ENCODE assay signal across 14 mouse cellular contexts in genomic region chr9:10645045-10645830, GRCm38 (mm10).
DNase-seq lines count a peak whose midpoint lies in the region; ATAC-seq and TF ChIP-seq lines count a peak whose summit lies in the region.
"Had no signal": no experiment of that assay in that cellular context is flagged by ENCODE, and none has a peak within 500 bp of the region (broad histone marks: within the 10 kb centered on the region; RNA-seq: fewer than 3 reads in every experiment).

No protein-coding gene starts in this region.

- TF ChIP-seq EP300 in heart, adult 2 months (IDR thresholded peaks at IDR 0.05; ENCODE audit: insufficient read depth, low read depth, low read length): no peak

- no peak overlapping the region for H3K4me2 ChIP-seq in forebrain, embryonic 13.5 days
- H3K4me2 ChIP-seq in forebrain, embryonic 15.5 days (replicated peaks): no peak overlapping the region
- H3K4me2 ChIP-seq in midbrain, embryonic 14.5 days (ENCODE audit: low read length): no peak overlapping the region
- no peak overlapping the region for H3K4me2 ChIP-seq in midbrain, embryonic 13.5 days (replicated peaks)
- H3K4me2 ChIP-seq: hindbrain, embryonic 13.5 days; liver, embryonic 15.5 days; stomach, embryonic 15.5 days had no signal

- no peak overlapping the region for H3K27ac ChIP-seq in forebrain, embryonic 13.5 days
- no peak overlapping the region for H3K27ac ChIP-seq in forebrain, embryonic 15.5 days (replicated peaks)
- no peak overlapping the region for H3K27ac ChIP-seq in midbrain, embryonic 14.5 days (replicated peaks; ENCODE audit: low read depth, low read length)
- H3K27ac ChIP-seq in midbrain, embryonic 13.5 days: no peak overlapping the region
- no peak overlapping the region for H3K27ac ChIP-seq in heart, adult 2 months
- H3K27ac ChIP-seq: hindbrain, embryonic 13.5 days; layer of hippocampus, adult 2 months; liver, embryonic 15.5 days; stomach, embryonic 15.5 days had no signal

- 47% methylated on average over 7 of the region's 7 CpGs for WGBS in forebrain, embryonic 13.5 days
- 43% methylated on average over 7 of the region's 7 CpGs for WGBS in forebrain, embryonic 15.5 days
- 50% methylated on average over 7 of the region's 7 CpGs for WGBS in midbrain, embryonic 14.5 days
- 48% methylated on average over 7 of the region's 7 CpGs for WGBS in midbrain, embryonic 13.5 days
- 35% methylated on average over 7 of the region's 7 CpGs for WGBS in heart, adult 2 months

- 0 out of 2 replicates have a peak, but pooled peaks have one; percentile 41 for ATAC-seq in forebrain, embryonic 13.5 days
- no peak; the same call in 1 of the 2 replicates for ATAC-seq in forebrain, embryonic 15.5 days (replicated peaks)
- ATAC-seq in midbrain, embryonic 14.5 days (ENCODE audit: low FRiP score, low TSS enrichment): no peak
- ATAC-seq in midbrain, embryonic 13.5 days: no peak

- no peak for TF ChIP-seq CTCF in heart, adult 2 months (IDR thresholded peaks at IDR 0.05)

- H3K36me3 ChIP-seq in forebrain, embryonic 13.5 days (ENCODE audit: poor library complexity, severe bottlenecking): no peaks in the 10 kb centered on the region
- H3K36me3 ChIP-seq in forebrain, embryonic 15.5 days: no peaks in the 10 kb centered on the region
- no peaks in the 10 kb centered on the region for H3K36me3 ChIP-seq in midbrain, embryonic 14.5 days (ENCODE audit: control insufficient read depth, insufficient read depth, low read length)
- no peaks in the 10 kb centered on the region for H3K36me3 ChIP-seq in midbrain, embryonic 13.5 days
- no peaks in the 10 kb centered on the region for H3K36me3 ChIP-seq in heart, adult 2 months (ENCODE audit: control insufficient read depth, insufficient read depth, low read length)
- H3K36me3 ChIP-seq: hindbrain, embryonic 13.5 days; liver, embryonic 15.5 days; stomach, embryonic 15.5 days had no signal

- H3K4me1 ChIP-seq in forebrain, embryonic 13.5 days: peaks cover 3% of the 10 kb centered on the region; the same call in 1 of the 2 replicates
- no peaks in the 10 kb centered on the region for H3K4me1 ChIP-seq in forebrain, embryonic 15.5 days
- no peaks in the 10 kb centered on the region for H3K4me1 ChIP-seq in midbrain, embryonic 14.5 days (ENCODE audit: control insufficient read depth, insufficient read depth, low read length)
- 0 out of 2 replicates have a peak, but pooled peaks cover 5% of the 10 kb centered on the region for H3K4me1 ChIP-seq in midbrain, embryonic 13.5 days (replicated peaks)
- H3K4me1 ChIP-seq in heart, adult 2 months (ENCODE audit: control insufficient read depth, insufficient read depth, low read length): no peaks in the 10 kb centered on the region; the same call in 1 of the 2 replicates
- H3K4me1 ChIP-seq: liver, embryonic 15.5 days; stomach, embryonic 15.5 days had no signal

- H3K79me2 ChIP-seq in heart, adult 2 months (replicated peaks; ENCODE audit: control insufficient read depth, insufficient read depth, low read length): no peaks in the 10 kb centered on the region

- no peak overlapping the region for H3K4me3 ChIP-seq in forebrain, embryonic 13.5 days
- no peak overlapping the region for H3K4me3 ChIP-seq in forebrain, embryonic 15.5 days
- H3K4me3 ChIP-seq in midbrain, embryonic 14.5 days (replicated peaks; ENCODE audit: low read depth, low read length): no peak overlapping the region
- H3K4me3 ChIP-seq in midbrain, embryonic 13.5 days (replicated peaks): no peak overlapping the region
- no peak overlapping the region for H3K4me3 ChIP-seq in heart, adult 2 months
- H3K4me3 ChIP-seq: hindbrain, embryonic 13.5 days; layer of hippocampus, adult 2 months; liver, embryonic 15.5 days; stomach, embryonic 15.5 days had no signal

- intact Hi-C loops in heart, adult 2 months (cut with DNase I): no loop called here

- no peak for TF ChIP-seq POLR2A in heart, adult 2 months (IDR thresholded peaks at IDR 0.05; ENCODE audit: insufficient read depth, low read depth, low read length)

- no peak overlapping the region for H3K9ac ChIP-seq in forebrain, embryonic 13.5 days
- no peak overlapping the region for H3K9ac ChIP-seq in forebrain, embryonic 15.5 days (replicated peaks)
- no peak overlapping the region for H3K9ac ChIP-seq in midbrain, embryonic 14.5 days (replicated peaks; ENCODE audit: low read length)
- no peak overlapping the region for H3K9ac ChIP-seq in midbrain, embryonic 13.5 days (replicated peaks)
- H3K9ac ChIP-seq in heart, adult 2 months (ENCODE audit: low read depth, low read length): no peak overlapping the region
- H3K9ac ChIP-seq: hindbrain, embryonic 13.5 days; liver, embryonic 15.5 days; stomach, embryonic 15.5 days had no signal

- H3K9me3 ChIP-seq in forebrain, embryonic 13.5 days (replicated peaks): no peaks in the 10 kb centered on the region
- H3K9me3 ChIP-seq in forebrain, embryonic 15.5 days: no peaks in the 10 kb centered on the region
- H3K9me3 ChIP-seq in midbrain, embryonic 14.5 days (ENCODE audit: control insufficient read depth, low read length): no peaks in the 10 kb centered on the region
- H3K9me3 ChIP-seq in midbrain, embryonic 13.5 days: no peaks in the 10 kb centered on the region
- H3K9me3 ChIP-seq: hindbrain, embryonic 13.5 days; liver, embryonic 15.5 days; stomach, embryonic 15.5 days had no signal

- no peaks in the 10 kb centered on the region for H3K27me3 ChIP-seq in forebrain, embryonic 13.5 days
- H3K27me3 ChIP-seq in forebrain, embryonic 15.5 days: no peaks in the 10 kb centered on the region
- no peaks in the 10 kb centered on the region for H3K27me3 ChIP-seq in midbrain, embryonic 14.5 days (ENCODE audit: control insufficient read depth, insufficient read depth, low read length)
- H3K27me3 ChIP-seq in midbrain, embryonic 13.5 days: no peaks in the 10 kb centered on the region
- H3K27me3 ChIP-seq in heart, adult 2 months (ENCODE audit: control insufficient read depth, insufficient read depth, low read length): no peaks in the 10 kb centered on the region
- H3K27me3 ChIP-seq: hindbrain, embryonic 13.5 days; liver, embryonic 15.5 days; stomach, embryonic 15.5 days had no signal

- peak; percentile 17 for DNase-seq in midbrain, embryonic 14.5 days
- DNase-seq in heart, adult 2 months: peak; percentile 33 to 51
- peak; percentile 1 for DNase-seq in mesoderm, embryonic 11.5 days (ENCODE audit: low read depth, low spot score)
- DNase-seq in frontal cortex, postnatal 36 days (ENCODE audit: low spot score in 2 of 2): no peak
- DNase-seq: cerebellum, adult 11 months; gastrocnemius, postnatal 25 days; thymus, postnatal 25 days had no signal

Comparison
In these comparisons a context has a peak if more than half of its experiments do, and no peak if none do; other contexts are left out.
1. DNase-seq: peak in midbrain, embryonic 14.5 days (single experiment), heart, adult 2 months (2 of 2) and mesoderm, embryonic 11.5 days (single experiment); none in frontal cortex, postnatal 36 days (0 of 2).